Mouse (Mus musculus) R1 (cell line): ENCODE data around the gene Stk33.

Source experiments
- DNase-seq: peaks from one replicate; pipeline ENCODE4 v3.0.0-alpha.2; 2018; ENCODE audit warnings: low read depth, low spot score

The Stk33 gene

GRCm38 (mm10) chr7:109251418-109251817, 187.5 kb downstream of the Stk33 start:
- no peak for DNase-seq

DNA sequence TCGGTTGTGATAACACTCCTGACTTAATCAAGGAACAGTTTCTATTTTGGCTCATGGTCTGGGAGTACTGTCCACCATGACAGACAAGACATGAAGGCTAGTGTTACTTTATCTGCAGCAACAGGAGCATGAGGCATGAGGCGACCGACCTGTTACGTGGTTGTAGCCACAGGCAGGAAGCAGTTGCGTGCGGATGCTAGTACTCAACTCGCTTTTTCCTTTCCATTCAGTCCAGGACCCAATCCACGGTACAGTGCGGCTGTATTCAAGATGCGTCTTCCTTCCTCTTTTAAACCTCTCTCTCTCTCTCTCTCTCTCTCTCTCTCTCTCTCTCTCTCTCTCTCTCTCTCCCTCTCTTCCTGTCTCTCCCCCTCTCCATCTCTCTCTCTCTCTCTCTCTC, 194.1 kb downstream of the Stk33 start:
- no peak for DNase-seq

- DNase-seq: peak; percentile 21
Measured at GRCm38 (mm10) chr7:109241313-109241712, 197.6 kb downstream of the Stk33 start.

DNA sequence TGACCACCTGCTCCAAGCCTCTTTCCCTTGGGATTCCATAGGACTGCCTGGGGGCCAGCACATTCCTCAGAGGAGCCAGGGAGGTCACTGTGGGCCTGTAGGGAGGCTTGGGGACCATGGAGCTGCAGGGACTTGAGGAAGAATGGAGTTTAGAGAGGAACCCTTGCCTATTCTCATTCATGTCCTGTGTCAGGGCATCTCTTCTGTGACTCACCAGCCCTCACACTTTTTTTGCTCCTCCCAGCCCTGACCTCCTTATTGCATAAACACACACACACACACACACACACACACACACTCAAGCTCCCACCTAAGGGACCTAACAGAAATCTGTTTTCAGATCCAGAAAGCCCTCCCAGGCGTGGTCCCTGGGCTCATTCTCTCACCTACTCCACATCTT, 199.5 kb downstream of the Stk33 start:
- DNase-seq: no peak

GRCm38 (mm10) chr7:109238724-109239123, 200.2 kb downstream of the Stk33 start:
- no peak for DNase-seq

- no peak for DNase-seq
Measured at GRCm38 (mm10) chr7:109234882-109235640, 203.8 kb downstream of the Stk33 start.

DNA sequence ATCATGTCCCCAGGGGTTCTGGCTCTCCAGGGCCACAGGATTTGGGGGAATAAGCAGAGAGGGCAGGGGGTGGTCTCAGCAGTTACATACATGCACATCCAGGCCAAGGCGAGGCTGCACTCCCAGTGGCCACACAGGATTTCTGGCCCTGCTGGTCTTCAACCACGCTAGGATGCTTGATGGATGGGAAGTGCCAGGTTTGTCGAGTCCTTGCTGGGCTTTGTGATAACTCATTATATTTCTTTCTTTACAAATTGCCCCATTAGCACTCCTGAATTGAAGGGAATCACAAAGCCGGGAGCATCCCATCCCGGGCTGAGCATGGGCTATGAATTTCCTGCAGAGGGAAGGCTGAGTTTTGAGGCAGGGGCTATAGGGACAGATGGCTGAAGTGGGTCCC, 204.4 kb downstream of the Stk33 start:
- DNase-seq: no peak

- DNase-seq: no peak
Measured at GRCm38 (mm10) chr7:109231881-109232321, 207.0 kb downstream of the Stk33 start.

- DNase-seq: no peak
Measured at GRCm38 (mm10) chr7:109231307-109231706, 207.6 kb downstream of the Stk33 start.

- DNase-seq: peak; percentile 85
Measured at GRCm38 (mm10) chr7:109230806-109231205, 208.1 kb downstream of the Stk33 start.
